Mouse (Mus musculus): ENCODE results near the gene Tln2.
"Not testable (repeated sequence)": the region's sequence is repeated elsewhere in the genome, so short reads cannot be mapped to it uniquely, and the experiment has no call there.

Gene Tln2

GRCm38 (mm10) chr9:67362053-67362452, 197.4 kb downstream of the Tln2 start:
- no peak for DNase-seq (ENCODE audit: low spot score in 2 of 2)

DNA sequence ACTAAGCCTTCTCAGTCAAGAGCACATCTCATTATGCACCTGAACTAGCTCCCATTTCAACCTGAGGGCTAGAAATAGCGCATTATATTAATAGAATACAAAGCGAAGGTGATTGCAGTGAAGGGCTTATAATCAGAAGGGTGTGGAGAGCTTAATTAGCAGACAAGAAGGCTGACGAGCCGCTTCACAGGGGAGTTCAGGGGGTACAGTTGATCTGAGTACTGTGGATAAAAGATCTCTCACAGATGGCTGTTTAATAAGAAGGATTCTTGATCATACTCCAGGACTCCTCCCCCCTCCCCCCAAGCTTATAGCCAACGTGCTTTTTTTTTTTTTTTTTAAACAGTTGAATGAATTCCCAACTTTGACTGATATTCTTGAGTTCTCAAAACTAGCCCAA, 198.0 kb downstream of the Tln2 start:
- DNase-seq (ENCODE audit: low spot score in 2 of 2): no peak

- no peak for DNase-seq (ENCODE audit: low spot score in 2 of 2)
Measured at GRCm38 (mm10) chr9:67354356-67354755, 205.1 kb downstream of the Tln2 start.

- DNase-seq (ENCODE audit: low spot score in 2 of 2): no peak
Measured at GRCm38 (mm10) chr9:67353365-67353764, 206.1 kb downstream of the Tln2 start.

DNA sequence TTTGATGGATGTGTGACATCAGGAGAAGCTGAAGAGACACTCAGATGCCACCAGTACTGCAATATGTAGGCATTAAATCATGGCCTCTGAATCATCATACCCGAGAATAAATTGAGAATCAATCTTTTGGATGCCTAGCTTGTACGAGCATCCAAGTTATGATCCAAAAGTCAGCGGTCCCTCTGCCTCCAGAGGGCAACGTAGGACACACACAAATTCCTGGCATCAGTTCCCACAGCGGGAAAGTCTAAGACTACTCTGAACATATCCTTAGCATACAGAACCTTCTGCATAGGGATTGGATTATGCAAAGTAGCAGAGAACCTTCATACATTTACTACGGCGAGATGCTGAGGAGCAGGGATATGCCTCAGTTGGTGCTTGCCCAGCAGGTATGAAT, 210.5 kb downstream of the Tln2 start:
- no peak for DNase-seq (ENCODE audit: low spot score in 2 of 2)

DNA sequence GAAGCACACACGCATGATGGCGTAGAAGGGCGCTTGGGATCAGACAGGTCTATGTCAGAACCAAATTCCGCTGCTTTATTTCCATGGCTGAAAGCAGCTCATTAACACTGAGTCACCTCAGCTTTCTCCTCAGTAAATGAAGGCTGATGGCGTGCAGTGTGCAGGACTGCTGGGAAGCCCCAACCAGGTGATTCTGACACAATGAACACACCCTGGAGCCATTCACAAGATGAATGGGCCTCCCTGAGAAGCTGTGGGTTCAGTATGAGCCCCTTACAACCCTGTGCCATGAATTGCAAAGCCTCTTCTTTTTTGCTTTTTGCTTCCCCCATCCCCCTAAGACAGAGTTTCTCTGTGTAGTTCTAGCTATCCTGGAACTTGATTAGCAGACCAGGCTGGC, 212.3 kb downstream of the Tln2 start:
- DNase-seq (ENCODE audit: low spot score in 2 of 2): no peak

DNA sequence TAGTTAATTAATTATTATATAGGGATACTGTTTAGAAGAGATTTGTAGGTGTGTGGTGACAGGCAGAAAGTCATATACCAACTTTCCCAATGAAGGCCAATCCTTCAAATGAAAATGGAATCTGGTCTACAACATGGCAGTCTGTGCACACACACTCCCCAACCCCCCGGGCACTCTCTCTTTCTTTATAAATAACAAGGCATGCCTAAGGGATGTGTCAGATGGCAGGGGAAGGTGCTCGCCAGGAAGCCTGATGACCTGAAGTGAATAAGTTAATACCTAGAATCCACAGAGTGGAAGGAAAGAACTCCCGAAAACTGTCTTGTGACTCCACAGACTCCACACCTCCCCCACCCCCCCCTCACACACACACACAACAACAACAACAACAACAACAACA, 228.2 kb downstream of the Tln2 start:
- DNase-seq (ENCODE audit: low spot score in 2 of 2): no peak

DNA sequence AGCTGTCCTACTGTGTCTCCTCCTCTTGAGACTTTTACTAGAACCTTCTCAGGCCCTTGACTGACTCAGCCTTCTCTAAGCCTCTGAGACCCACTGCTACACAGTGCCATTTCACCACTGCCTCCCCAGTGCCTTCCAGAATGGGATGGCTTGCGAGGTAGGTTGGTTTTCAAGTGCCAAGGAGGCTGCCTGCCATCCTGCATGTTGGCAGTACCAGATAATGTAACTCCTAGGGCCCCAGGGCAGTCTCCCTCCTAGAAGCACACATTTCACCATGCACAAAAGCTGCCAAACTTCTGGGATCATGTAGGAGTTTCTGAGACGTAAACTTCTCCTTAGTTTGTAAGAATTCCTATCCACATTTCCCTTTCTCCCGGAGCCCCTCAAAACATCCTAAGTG, 231.1 kb downstream of the Tln2 start:
- DNase-seq (ENCODE audit: low spot score in 2 of 2): no peak

DNA sequence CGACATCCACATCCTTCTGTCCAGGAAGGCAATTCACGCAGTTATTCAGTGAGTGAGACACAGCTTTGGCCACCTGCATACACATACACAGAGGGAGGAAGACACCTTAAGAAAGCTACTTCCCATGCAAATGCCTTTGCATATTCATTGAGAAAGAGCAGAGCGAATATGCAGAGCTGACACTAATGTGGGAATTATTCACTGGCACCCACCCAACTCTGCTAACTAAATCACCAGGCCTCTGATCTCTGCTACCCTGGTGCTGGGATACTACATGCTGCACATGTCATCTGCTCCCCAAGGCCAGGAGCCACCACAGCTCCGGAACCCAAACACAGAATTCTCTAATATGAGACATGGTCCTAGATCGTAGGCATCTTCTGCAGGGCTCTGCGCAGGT, 237.6 kb downstream of the Tln2 start:
- DNase-seq (ENCODE audit: low spot score in 2 of 2): no peak

GRCm38 (mm10) chr9:67315356-67315755, 244.1 kb downstream of the Tln2 start:
- no peak for DNase-seq (ENCODE audit: low spot score in 2 of 2)

DNA sequence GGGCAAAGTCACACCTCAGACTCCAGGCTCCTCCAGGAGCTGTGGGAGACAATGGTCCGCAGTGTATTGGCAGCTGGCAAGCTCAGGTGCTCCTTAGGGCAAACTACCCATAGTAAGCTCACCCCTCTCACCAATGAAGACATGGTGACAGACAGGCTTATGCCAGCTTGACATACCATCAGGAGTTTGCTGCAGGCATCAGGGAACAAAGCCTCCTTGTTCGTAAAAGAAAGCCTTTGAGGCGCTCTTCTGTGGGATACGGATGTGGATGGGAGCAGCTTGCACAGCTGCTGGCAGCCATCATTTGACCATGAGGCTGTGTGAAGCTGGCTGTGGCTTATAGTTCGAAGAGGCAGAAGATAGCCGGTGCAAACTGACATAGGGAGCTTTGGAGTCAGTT, 254.5 kb downstream of the Tln2 start:
- no peak for DNase-seq (ENCODE audit: low spot score in 2 of 2)

DNA sequence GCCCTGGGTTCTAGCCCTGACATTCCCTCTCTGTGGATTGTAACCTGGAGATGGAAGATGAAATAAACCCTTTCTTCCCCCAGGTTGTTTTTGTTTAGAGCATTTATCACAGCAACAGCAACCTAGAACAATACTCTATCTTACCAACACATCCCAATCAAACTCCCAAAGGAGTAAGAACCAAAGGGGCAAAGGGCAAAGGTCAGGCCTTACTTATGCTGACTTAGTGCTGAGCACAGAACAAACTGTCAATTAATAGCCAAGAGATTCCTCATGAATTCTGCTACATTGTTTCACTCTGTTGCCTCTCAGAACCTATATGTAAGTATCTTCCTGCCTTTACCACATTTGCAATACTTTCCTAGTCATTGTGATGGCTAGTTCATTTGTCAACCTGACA, 255.5 kb downstream of the Tln2 start:
- no peak for DNase-seq (ENCODE audit: low spot score in 2 of 2)

GRCm38 (mm10) chr9:67303038-67303437, 256.5 kb downstream of the Tln2 start:
- DNase-seq (ENCODE audit: low spot score in 2 of 2): no peak

DNA sequence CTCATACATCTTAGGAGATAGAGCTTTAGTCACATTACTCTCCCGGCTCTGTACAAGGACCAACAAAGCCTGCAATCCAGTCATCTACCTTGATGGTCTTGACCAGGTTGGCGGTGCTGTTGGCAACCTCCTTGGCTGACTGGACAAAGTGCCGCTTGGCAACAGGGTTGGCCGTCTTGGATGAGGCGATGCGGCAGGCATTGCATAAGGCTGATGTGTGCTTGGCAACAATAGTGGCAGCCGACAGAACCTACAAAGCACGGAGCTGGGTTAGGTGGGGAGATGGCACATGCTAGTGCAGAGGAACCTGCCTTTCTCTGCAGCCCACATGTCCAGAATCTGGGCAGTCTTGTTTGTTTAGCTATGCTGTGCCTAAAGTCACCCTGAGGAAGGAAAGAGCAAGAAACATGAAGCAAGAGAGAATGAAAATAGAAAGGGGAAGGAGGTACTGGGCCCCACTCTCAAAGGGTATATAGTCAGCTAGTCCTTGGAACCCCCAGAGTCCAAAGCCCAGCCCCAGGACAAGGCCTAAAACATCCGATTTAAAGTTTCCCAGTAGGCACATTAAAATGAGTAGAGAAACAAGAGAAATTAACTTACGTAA, 257.0 kb downstream of the Tln2 start:
- no peak for DNase-seq (ENCODE audit: low spot score in 2 of 2)

DNA sequence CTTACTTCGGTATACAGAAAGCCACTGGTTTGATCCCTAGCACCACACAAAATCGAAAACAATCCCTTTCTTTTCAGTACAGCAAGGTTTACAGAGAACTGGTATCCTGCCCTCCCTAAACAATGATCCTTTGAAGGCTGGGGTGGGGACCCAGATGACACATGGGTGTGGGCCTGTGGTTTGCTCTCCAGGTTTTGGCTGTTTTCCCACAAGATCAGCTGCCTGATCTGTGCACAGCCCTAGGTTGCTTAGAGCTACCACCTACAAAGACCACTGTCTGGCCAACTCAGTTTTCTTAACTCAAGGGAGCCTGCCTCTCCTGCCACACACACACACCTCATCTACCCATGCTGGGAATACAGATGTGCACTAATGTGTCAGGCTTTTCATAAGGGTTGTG, 257.9 kb downstream of the Tln2 start:
- DNase-seq (ENCODE audit: low spot score in 2 of 2): no peak

GRCm38 (mm10) chr9:67300769-67301168, 258.7 kb downstream of the Tln2 start:
- DNase-seq (ENCODE audit: low spot score in 2 of 2): no peak

DNA sequence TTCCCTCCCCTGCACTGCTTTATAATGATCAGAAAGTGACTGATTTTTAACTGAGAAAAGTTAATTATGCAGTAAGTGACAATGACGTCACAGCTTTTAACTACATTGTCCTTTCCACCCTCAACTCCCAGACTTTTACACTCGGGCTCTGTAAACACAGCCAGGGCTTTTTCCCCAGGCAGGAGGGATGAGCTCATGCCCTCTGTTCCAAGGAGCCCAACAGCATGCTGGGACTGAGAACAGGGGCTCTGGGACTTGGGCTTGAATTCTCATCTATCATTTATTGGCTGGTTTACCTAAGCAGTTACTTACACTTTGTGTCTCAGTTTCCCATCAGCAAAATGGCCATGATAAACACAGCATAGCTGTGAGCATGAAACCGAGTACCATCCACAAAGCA, 259.2 kb downstream of the Tln2 start:
- no peak for DNase-seq (ENCODE audit: low spot score in 2 of 2)

DNA sequence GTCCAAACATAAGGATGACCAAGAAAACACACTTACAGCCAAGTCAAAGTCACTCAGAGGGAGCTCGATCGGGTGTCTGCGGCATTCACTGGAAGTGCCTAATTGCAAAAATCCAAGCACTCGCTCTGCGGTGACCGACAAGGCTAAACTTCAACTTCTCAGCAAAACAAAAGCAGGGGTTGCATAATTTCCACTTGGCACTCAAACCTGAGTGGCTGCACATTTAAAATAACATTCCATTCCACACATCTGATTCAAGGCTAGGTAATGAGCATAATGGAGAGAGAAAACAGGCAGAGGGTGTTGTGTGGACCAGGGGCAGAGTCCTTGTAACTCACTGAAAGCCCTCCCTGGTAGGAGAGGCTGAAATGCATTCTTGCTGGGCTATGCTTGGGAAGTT, 260.3 kb downstream of the Tln2 start:
- no peak for DNase-seq (ENCODE audit: low spot score in 2 of 2)

- DNase-seq (ENCODE audit: low spot score in 2 of 2): no peak
Measured at GRCm38 (mm10) chr9:67297236-67297889, 262.1 kb downstream of the Tln2 start.

- no peak for DNase-seq (ENCODE audit: low spot score in 2 of 2)
Measured at GRCm38 (mm10) chr9:67287457-67287856, 272.0 kb downstream of the Tln2 start.

- no peak for DNase-seq (ENCODE audit: low spot score in 2 of 2)
Measured at GRCm38 (mm10) chr9:67286801-67287200, 272.7 kb downstream of the Tln2 start.

DNA sequence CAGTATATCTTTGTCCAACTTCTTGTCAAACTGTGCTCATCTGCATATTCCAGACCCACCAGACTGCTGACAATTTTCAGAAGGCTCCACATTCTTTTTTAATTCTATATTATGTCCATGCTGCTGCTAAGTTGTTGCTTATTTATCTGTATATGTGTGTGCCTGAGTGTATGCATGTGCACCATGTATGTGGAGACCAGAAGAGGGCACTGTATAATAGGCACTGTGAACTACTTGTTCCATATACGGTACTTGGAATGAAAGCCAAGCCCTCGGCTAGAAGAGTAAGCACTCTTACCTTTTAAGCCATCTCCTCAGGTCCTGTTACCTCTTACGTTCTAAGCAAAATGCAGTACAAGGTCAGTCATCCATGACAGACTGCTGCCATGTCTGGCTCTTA, 274.0 kb downstream of the Tln2 start:
- no peak for DNase-seq (ENCODE audit: low spot score in 2 of 2)

DNA sequence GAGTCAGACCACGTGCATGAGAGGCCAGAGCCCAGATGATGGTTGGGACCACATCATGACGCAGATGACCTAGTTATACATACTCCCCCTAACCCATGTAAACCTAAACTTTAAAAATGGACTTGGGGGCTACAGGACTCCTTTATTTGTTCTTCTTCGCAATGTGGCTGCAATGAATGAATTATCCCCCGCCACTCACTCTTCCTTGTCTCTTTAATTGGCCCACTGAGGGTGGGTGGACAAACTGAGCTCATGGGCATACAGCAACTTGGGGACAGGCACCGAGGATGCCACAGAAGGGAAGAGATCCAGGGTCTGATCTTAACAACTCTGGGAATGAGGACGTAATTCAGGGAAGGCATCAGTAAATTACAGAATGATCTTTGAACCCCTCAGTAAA, 277.7 kb downstream of the Tln2 start:
- DNase-seq (ENCODE audit: low spot score in 2 of 2): no peak

DNA sequence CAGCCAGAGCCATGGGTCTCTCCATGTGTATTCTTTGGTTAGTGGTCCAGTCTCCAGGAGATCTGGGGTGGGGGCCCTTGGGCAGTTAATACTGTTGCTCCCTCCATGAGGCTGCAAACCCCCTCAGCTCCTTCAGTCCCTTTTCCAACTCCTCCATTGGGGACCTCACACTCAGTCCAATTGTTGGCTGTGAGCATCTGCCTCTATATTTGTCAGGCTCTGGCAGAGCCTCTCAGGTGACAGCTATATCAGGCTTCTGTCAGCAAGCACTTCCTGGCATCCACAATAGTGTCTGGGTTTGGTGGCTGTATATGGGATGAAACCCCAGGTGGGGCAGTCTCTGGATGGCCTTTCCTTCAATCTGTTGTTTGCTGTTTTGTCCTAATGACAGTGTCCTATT, 279.2 kb downstream of the Tln2 start:
- not testable (repeated sequence) for DNase-seq (ENCODE audit: low spot score in 2 of 2)

Measured in spleen, postnatal 14 days (tissue).